Mouse (Mus musculus) frontal cortex, postnatal 10 days (tissue): ENCODE data around the gene Pard3.
A peak's percentile ranks its signal among the peaks of the same experiment; 100 is the strongest.

ENCODE experiments used
- DNase-seq, 2 experiments: peaks; one replicate each; pipeline ENCODE4 v3.0.0; 2022; ENCODE audit warnings: low spot score in 2 of 2, mixed read lengths in 1 of 2

Pard3 gene

GRCm38 (mm10) chr8:127229325-127230232 is 165.9 kb downstream of the Pard3 start:
- DNase-seq, result no peak

- no peak for DNase-seq
These were observed 166.5 kb downstream of the Pard3 start for GRCm38 (mm10) chr8:127230233-127230595.

GRCm38 (mm10) chr8:127243351-127243750 is 179.7 kb downstream of the Pard3 start:
- no peak for DNase-seq

- DNase-seq, result no peak
These were observed 180.1 kb downstream of the Pard3 start for GRCm38 (mm10) chr8:127243841-127244240.

- DNase-seq, result no peak
These were observed 187.1 kb downstream of the Pard3 start for GRCm38 (mm10) chr8:127250746-127251145.

GRCm38 (mm10) chr8:127251476-127251875 is 187.8 kb downstream of the Pard3 start:
- DNase-seq, result no peak

GRCm38 (mm10) chr8:127251985-127252384 is 188.3 kb downstream of the Pard3 start:
- no peak for DNase-seq

- DNase-seq, result peak in 1 of 2 experiments; percentile 13
These were observed 190.9 kb downstream of the Pard3 start for GRCm38 (mm10) chr8:127254625-127255024.

GRCm38 (mm10) chr8:127257086-127257485 is 193.4 kb downstream of the Pard3 start:
- DNase-seq, result no peak

GRCm38 (mm10) chr8:127261051-127261450 is 197.4 kb downstream of the Pard3 start:
- DNase-seq, result no peak

- no peak for DNase-seq
These were observed 198.3 kb downstream of the Pard3 start for GRCm38 (mm10) chr8:127262026-127262425.

GRCm38 (mm10) chr8:127262436-127262835 is 198.7 kb downstream of the Pard3 start:
- DNase-seq, result no peak

- no peak for DNase-seq
These were observed 199.2 kb downstream of the Pard3 start for GRCm38 (mm10) chr8:127262926-127263325.

GRCm38 (mm10) chr8:127263457-127263856 is 199.8 kb downstream of the Pard3 start:
- no peak for DNase-seq

- no peak for DNase-seq
These were observed 201.2 kb downstream of the Pard3 start for GRCm38 (mm10) chr8:127264691-127265470.

GRCm38 (mm10) chr8:127266777-127267176 is 203.1 kb downstream of the Pard3 start:
- no peak for DNase-seq

GRCm38 (mm10) chr8:127268239-127269024 is 204.7 kb downstream of the Pard3 start:
- peak in 1 of 2 experiments; percentile 14 for DNase-seq

- no peak for DNase-seq
These were observed 205.5 kb downstream of the Pard3 start for GRCm38 (mm10) chr8:127269082-127269747.

- DNase-seq, result no peak
These were observed 207.5 kb downstream of the Pard3 start for GRCm38 (mm10) chr8:127271186-127271585.

- DNase-seq, result no peak
These were observed 216.7 kb downstream of the Pard3 start for GRCm38 (mm10) chr8:127280299-127280974.

- DNase-seq, result no peak
These were observed 217.3 kb downstream of the Pard3 start for GRCm38 (mm10) chr8:127281035-127281434.
